Mouse (Mus musculus): ENCODE results near the gene Haus6.

GRCm38 (mm10) chr4:86545615-86546014 lies 66.2 kb downstream of the Haus6 start:
- TF ChIP-seq CTCF (IDR thresholded peaks at IDR 0.05; ENCODE audit: low read depth, low read length) (no peak), GATA1 (IDR thresholded peaks at IDR 0.05; ENCODE audit: borderline replicate concordance, low read length) (no peak), POLR2AphosphoS5 (IDR thresholded peaks at IDR 0.05; ENCODE audit: insufficient replicate concordance, low read depth, low read length) (no peak), TAL1 (conservative IDR thresholded peaks at IDR 0.05; ENCODE audit: low read depth, low read length) (no peak), GATA2 (IDR thresholded peaks at IDR 0.05; ENCODE audit: borderline replicate concordance, low read depth, low read length) (no peak)

Measured in G1E (cell line).